14 mouse cellular contexts compared by ENCODE assay signal in genomic region chr3:151383326-151384019, GRCm38 (mm10). TPM values are rescaled to one million over a fixed set of nuclear protein-coding genes. Genes with fewer than 3 reads are reported as not detected.
DNase-seq lines count a peak whose midpoint lies in the region; TF ChIP-seq lines count a peak whose summit lies in the region.
"Had no signal": no experiment of that assay in that cellular context is flagged by ENCODE, and none has a peak within 500 bp of the region (broad histone marks: within the 10 kb centered on the region; RNA-seq: fewer than 3 reads in every experiment).

No protein-coding gene starts in this region.

- no peaks in the 10 kb centered on the region for H3K27me3 ChIP-seq in myocyte (ENCODE audit: control insufficient read depth, insufficient read depth, insufficient read length)
- H3K27me3 ChIP-seq: CH12.LX; forebrain, embryonic 15.5 days had no signal

- DNase-seq in heart, adult 9 months (ENCODE audit: low spot score in 2 of 2) = peak; percentile 19 to 39
- no peak for DNase-seq in heart, postnatal 25 days (ENCODE audit: low spot score)
- peak; percentile 15 to 19 for DNase-seq in adrenal gland, postnatal 36 days
- DNase-seq in kidney, adult 9 months = peak; percentile 66
- no peak for DNase-seq in gastrocnemius, adult 18-20 months (ENCODE audit: low spot score)
- DNase-seq in embryo, embryonic 10.5 days (ENCODE audit: low spot score) = no peak
- DNase-seq: cerebellum, postnatal 36 days; gastrocnemius, postnatal 10 days; thymus, postnatal 4 days had no signal

- no peak overlapping the region for H3ac ChIP-seq in myocyte (ENCODE audit: control insufficient read depth, insufficient read length)

- H3K36me3 ChIP-seq in myocyte (ENCODE audit: control insufficient read depth, insufficient read depth) = no peaks in the 10 kb centered on the region
- H3K36me3 ChIP-seq: forebrain, embryonic 15.5 days; limb, embryonic 13.5 days; midbrain, embryonic 10.5 days had no signal

- intact Hi-C loops in heart, postnatal 25 days (cut with DNase I) = loop anchor here (5.0 kb wide), 1 partner anchor 46 kb away; no protein-coding TSS in a partner anchor

- no peak overlapping the region for H3K4me3 ChIP-seq in myocyte
- H3K4me3 ChIP-seq: forebrain, embryonic 15.5 days; limb, embryonic 13.5 days; midbrain, embryonic 10.5 days had no signal

- H3K79me2 ChIP-seq in myocyte (ENCODE audit: control insufficient read depth, insufficient read depth) = no peaks in the 10 kb centered on the region

- H3K4me2 ChIP-seq in myocyte (ENCODE audit: low read depth) = peak overlapping the region; percentile 49
- H3K4me2 ChIP-seq: forebrain, embryonic 15.5 days; limb, embryonic 13.5 days had no signal

- TF ChIP-seq POLR2A in myocyte (IDR thresholded peaks at IDR 0.05; ENCODE audit: insufficient read length, low read depth) = no peak

TF ChIP-seq in myocyte, 11 proteins besides CTCF, POLR2A, EP300 and RAD21:
- TF ChIP-seq E2F4 (IDR thresholded peaks at IDR 0.05; ENCODE audit: insufficient read depth) = no peak
- no peak for TF ChIP-seq MAX (IDR thresholded peaks at IDR 0.05; ENCODE audit: low read depth)
- TF ChIP-seq MYOD1 (IDR thresholded peaks at IDR 0.05; ENCODE audit: control insufficient read depth in 1 of 3, insufficient read length in 2 of 3, low read depth in 2 of 3) = peak in 1 of 3 experiments; percentile 52

RNA-seq across cellular contexts. Expression of gene Adgrl4, which starts 54.2 kb away (rescaled TPM):
- 10 to 100 TPM; 74.5 to 88.8 TPM for total RNA-seq in heart, postnatal 25 days (2021)
- 10 to 100 TPM; 53.9 to 89.1 TPM for total RNA-seq in adrenal gland, postnatal 36 days (2021)
- not detected for polyA plus RNA-seq in myocyte (2012; fragmentation: generic; extraction: Trizol)
- 10 to 100 TPM; 17.7 to 20.7 TPM for total RNA-seq in gastrocnemius, adult 18-20 months (2021)
- total RNA-seq: CH12.LX had no signal

Comparison
In these comparisons a context has a peak if more than half of its experiments do, and no peak if none do; other contexts are left out.
1. DNase-seq: peak in heart, adult 9 months (2 of 2), adrenal gland, postnatal 36 days (2 of 2) and kidney, adult 9 months (single experiment); none in heart, postnatal 25 days (single experiment), gastrocnemius, adult 18-20 months (single experiment) and embryo, embryonic 10.5 days (single experiment).